Mouse (Mus musculus) heart, embryonic 14.5 days (tissue): ENCODE measurements at regions not wholly inside any gene's neighbourhood (a gene's known extent, or its start where the extent isn't known, plus 50 kb on each side); places are given as distances from the start of the nearest gene placed in this dataset.

Experiments used
- ATAC-seq: fragments of 200-750 bp; cut with Nextera tagmentation; 2 replicates; pipeline ENCODE4 v1.8.0; 2017; ENCODE audit warnings: low read depth, moderate TSS enrichment; ENCODE audit not compliant: insufficient number of reproducible peaks, insufficient read depth, low FRiP score
- H3K27ac ChIP-seq, 2 experiments: fragments of 200-500 bp in 1 of 2; fragments of 300-500 bp in 1 of 2; sonication (generic) in 1 of 2; replicated peaks in 1 of 2; 2 replicates each; pipeline ENCODE4 v1.5.1; 2012 to 2014; ENCODE audit warnings: low read depth in 2 of 2, low read length in 2 of 2, control low read depth in 1 of 2, mild to moderate bottlenecking in 1 of 2, mixed read lengths in 1 of 2; ENCODE audit not compliant: control insufficient read depth in 1 of 2, insufficient read depth in 1 of 2
- H3K27me3 ChIP-seq: fragments of 300-500 bp; sonication (generic); 2 replicates; pipeline ENCODE4 v1.6.1; 2014; ENCODE audit warnings: mild to moderate bottlenecking, low read length, control low read depth; ENCODE audit not compliant: control insufficient read depth, insufficient read depth
- H3K36me3 ChIP-seq: fragments of 300-500 bp; sonication (generic); 2 replicates; pipeline ENCODE4 v1.6.1; 2014; ENCODE audit warnings: mild to moderate bottlenecking, control low read depth, low read length, mixed read lengths; ENCODE audit not compliant: control insufficient read depth, insufficient read depth
- H3K4me1 ChIP-seq, 2 experiments: fragments of 200-500 bp in 1 of 2; fragments of 300-500 bp in 1 of 2; sonication (generic) in 1 of 2; 2 replicates each; pipeline ENCODE4 v1.6.1; 2012 to 2014; ENCODE audit warnings: low read length in 2 of 2, control low read depth in 1 of 2, mixed read lengths in 1 of 2; ENCODE audit not compliant: control insufficient read depth in 2 of 2, insufficient read depth in 2 of 2
- H3K4me2 ChIP-seq: fragments of 300-500 bp; sonication (generic); 2 replicates; pipeline ENCODE4 v1.6.1; 2014; ENCODE audit warnings: mild to moderate bottlenecking, low read length
- H3K4me3 ChIP-seq, 2 experiments: fragments of 200-500 bp in 1 of 2; fragments of 300-500 bp in 1 of 2; sonication (generic) in 1 of 2; 2 replicates each; pipeline ENCODE4 v1.5.1; 2012 to 2014; ENCODE audit warnings: low read length in 2 of 2, mild to moderate bottlenecking in 2 of 2, control low read depth in 1 of 2, low read depth in 1 of 2, moderate library complexity in 1 of 2; ENCODE audit not compliant: control insufficient read depth in 1 of 2, insufficient read depth in 1 of 2
- H3K9ac ChIP-seq: fragments of 300-500 bp; sonication (generic); 2 replicates; pipeline ENCODE4 v1.6.1; 2014; ENCODE audit warnings: mild to moderate bottlenecking, low read length
- H3K9me3 ChIP-seq: fragments of 300-500 bp; sonication (generic); 2 replicates; pipeline ENCODE4 v1.6.1; 2016; ENCODE audit warnings: low read length, control low read depth; ENCODE audit not compliant: control insufficient read depth
- WGBS: fragments of 180-500 bp; shearing (Covaris S2); extraction: QIAGEN DNeasy Blood & Tissue Kit; methylation state at CpG from one replicate; pipeline ENCODE4 v1.1.7; 2014; 5-methylcytosine and 5-hydroxymethylcytosine counted together

DNA sequence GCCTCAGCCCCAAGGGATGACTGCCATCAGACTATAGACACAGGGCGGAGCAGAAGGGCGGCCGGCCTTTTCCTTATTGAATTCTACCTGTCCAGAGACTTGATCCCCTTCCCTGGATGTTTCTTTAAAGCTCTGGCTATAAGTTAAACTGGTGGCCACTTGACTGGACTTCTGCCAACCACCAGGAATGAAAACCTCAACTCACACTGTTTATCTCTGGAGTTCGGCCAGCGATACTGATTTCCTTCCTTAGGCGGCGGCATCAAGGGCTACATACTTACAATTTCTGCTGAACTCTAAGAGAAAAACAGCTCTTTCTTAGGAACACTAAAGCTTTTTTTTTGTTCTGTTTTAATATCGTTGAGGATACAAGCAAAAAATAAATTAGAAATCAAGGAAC lies 104.9 kb upstream of the Tsc22d2 start:
- Histone ChIP-seq H3K9me3 (no peaks in the 10 kb centered on the region), H3K27me3 (no peaks in the 10 kb centered on the region), H3K36me3 (no peaks in the 10 kb centered on the region), H3K27ac (no peak overlapping the region), H3K4me1 (peaks cover 13 to 27% of the 10 kb centered on the region in 2 experiments), H3K9ac (peak overlapping the region; percentile 1; the same call in 1 of the 2 replicates), H3K4me2 (peak overlapping the region; percentile 34; the same call in 1 of the 2 replicates), H3K4me3 (no peak overlapping the region)
- 27% methylated on average over 8 of the region's 8 CpGs for WGBS
- ATAC-seq: no peak

DNA sequence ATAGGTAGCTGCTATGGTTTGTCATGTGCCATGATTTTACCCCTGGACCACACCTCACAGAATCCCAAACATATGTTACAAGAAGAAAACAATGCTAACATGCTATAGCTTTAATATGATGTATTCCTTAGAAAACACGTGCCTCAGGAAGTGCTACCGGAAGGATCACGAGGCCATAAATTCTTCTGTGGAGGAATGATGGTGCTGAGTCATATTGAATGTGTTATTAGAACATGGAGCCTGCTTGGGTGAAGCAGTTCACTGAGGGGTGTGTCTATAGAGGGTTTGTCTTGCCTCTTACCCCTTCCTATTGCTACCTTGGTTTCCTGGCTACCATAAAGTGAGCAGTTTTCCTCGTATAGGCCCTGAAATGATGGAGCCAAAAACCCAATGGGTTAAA lies 104.1 kb upstream of the Tsc22d2 start:
- Histone ChIP-seq H3K9ac (no peak overlapping the region), H3K36me3 (no peaks in the 10 kb centered on the region), H3K4me2 (no peak overlapping the region), H3K9me3 (no peaks in the 10 kb centered on the region), H3K4me1 (peaks cover 19 to 33% of the 10 kb centered on the region in 2 experiments), H3K27ac (no peak overlapping the region), H3K4me3 (no peak overlapping the region), H3K27me3 (no peaks in the 10 kb centered on the region)
- WGBS: 75% methylated on average over 4 of the region's 4 CpGs
- no peak for ATAC-seq

DNA sequence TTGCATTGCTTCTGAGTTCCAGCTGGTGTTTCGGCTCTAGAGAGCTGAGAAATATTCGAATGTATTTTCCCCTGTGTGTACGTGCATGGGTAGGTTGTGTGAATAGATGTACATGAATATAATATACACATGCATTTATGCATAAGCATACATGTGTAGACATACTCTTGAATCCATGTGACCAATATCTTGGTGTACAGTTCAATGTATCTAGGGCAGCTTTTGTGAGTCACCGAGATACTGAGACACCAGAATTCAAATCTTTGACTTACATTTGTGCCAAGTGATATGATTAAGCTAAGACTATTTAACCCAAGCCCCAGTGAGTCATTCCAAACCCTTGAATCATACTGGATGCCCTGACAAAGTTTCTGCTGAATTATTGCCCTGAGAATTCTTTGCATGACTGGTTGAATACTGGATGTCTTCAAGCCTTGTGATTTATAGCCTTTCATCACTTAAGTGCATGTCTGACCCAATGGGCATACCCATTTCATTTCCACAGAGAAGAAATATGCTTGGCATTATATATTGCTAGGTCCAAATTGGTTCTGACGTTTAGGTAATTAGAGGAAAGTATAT lies 103.3 kb upstream of the Tsc22d2 start:
- no peak for ATAC-seq
- 82% methylated on average over 5 of the region's 5 CpGs for WGBS
- no peak overlapping the region for H3K27ac ChIP-seq
- H3K4me1 ChIP-seq: peaks cover 19 to 33% of the 10 kb centered on the region in 2 experiments
- H3K4me2 ChIP-seq: no peak overlapping the region
- no peak overlapping the region for H3K4me3 ChIP-seq
- H3K9ac ChIP-seq: no peak overlapping the region
- H3K36me3 ChIP-seq: no peaks in the 10 kb centered on the region
- H3K27me3 ChIP-seq: no peaks in the 10 kb centered on the region
- H3K9me3 ChIP-seq: no peaks in the 10 kb centered on the region

DNA sequence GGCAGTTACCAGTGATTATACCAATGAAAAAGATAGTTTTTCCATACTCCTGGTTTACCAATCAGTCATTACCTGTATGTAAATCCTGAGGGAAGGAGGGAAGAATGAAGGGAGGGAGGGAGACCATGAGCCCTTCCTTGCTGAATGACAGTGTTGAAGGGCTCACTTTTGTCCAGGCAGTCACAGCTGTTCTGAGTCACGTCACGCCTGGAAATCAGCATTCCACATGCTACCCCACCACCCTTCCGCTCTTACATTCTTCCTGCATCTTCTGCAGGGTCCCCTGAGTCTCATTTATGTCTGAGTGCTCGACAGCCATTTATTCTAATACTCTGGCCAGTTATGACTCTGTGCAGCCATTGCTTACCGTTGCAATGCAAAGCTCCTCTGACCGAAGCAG lies 101.9 kb upstream of the Tsc22d2 start:
- Histone ChIP-seq H3K4me3 (no peak overlapping the region), H3K9ac (no peak overlapping the region), H3K9me3 (no peaks in the 10 kb centered on the region), H3K4me2 (no peak overlapping the region), H3K36me3 (no peaks in the 10 kb centered on the region), H3K27me3 (no peaks in the 10 kb centered on the region), H3K27ac (peak overlapping the region in 1 of 2 experiments; percentile 23; a peak in 1 of 4 replicates), H3K4me1 (peaks cover 19 to 33% of the 10 kb centered on the region in 2 experiments)
- no peak for ATAC-seq
- WGBS: 51% methylated on average over 6 of the region's 6 CpGs

DNA sequence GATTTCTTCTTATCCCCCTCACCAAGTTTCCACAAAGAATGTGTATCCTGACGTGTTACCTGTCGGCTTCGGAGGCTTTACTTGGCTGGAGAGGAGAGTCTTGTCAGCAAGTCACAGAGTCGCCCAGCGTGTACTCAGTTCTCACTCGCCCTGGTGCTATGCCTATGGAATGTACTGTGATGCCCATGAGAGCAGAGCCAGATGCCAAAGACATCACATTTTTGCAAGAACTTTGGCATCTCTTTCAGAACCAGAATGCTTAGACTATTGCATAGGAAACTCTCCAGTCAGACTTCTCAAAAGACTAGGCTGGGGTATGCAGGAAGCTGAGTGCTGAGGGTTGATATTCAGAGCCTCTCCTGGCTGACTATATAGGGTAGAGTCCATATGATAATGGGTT lies 99.3 kb upstream of the Tsc22d2 start:
- Histone ChIP-seq H3K27ac (no peak overlapping the region), H3K4me1 (peaks cover 14 to 20% of the 10 kb centered on the region in 2 experiments), H3K27me3 (no peaks in the 10 kb centered on the region), H3K36me3 (no peaks in the 10 kb centered on the region), H3K4me2 (no peak overlapping the region), H3K4me3 (no peak overlapping the region), H3K9me3 (no peaks in the 10 kb centered on the region), H3K9ac (no peak overlapping the region)
- no peak for ATAC-seq
- WGBS: 42% methylated on average over 6 of the region's 6 CpGs

DNA sequence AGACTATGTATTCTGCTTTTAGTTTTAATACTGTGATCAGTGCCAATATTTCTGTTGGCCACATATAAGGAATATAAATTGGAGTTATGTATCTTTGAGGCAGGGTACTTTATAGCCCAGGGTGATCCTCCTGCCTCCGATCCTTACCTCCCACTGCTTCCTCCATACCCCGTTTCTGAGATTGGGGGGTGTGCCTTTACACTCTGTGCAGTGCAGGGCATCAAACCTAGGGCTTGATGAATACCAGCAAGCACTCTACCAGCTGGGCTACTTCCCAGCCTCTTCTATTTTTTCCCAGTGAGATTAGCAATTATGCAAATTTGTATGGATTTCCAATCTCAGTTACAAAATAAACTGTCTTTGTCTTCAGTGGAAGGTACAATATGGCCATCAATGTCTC lies 97.3 kb upstream of the Tsc22d2 start:
- no peak overlapping the region for H3K4me3 ChIP-seq
- no peaks in the 10 kb centered on the region for H3K27me3 ChIP-seq
- no peak for ATAC-seq
- H3K36me3 ChIP-seq: no peaks in the 10 kb centered on the region
- no peaks in the 10 kb centered on the region for H3K9me3 ChIP-seq
- H3K4me2 ChIP-seq: no peak overlapping the region
- H3K9ac ChIP-seq: no peak overlapping the region
- H3K27ac ChIP-seq: no peak overlapping the region
- H3K4me1 ChIP-seq: peaks cover 12 to 15% of the 10 kb centered on the region in 2 experiments; a peak in 3 of 4 replicates
- WGBS: 61% methylated on average over 2 of the region's 2 CpGs

DNA sequence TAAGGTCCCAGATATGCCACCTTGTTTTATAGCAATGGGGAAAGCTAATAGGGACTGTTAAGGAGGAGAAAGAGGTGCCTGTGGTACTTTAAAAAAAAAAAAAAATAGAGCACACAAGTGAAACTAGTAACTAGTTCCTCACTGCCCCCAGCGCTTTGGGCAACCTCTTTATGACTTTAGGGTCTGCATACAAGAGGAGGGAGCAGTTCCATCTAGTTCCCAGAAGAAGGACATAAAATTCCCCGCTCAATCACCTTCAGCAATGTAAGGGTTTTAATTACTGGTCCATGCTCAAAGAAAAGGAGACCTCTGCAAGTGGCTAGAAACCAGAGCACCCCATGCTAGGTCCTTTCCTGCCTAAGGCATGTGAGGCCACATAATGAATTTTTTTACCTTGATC lies 95.8 kb upstream of the Tsc22d2 start:
- ATAC-seq: no peak
- Histone ChIP-seq H3K9me3 (no peaks in the 10 kb centered on the region), H3K4me3 (no peak overlapping the region), H3K9ac (no peak overlapping the region), H3K4me2 (no peak overlapping the region), H3K27ac (no peak overlapping the region), H3K36me3 (no peaks in the 10 kb centered on the region), H3K27me3 (no peaks in the 10 kb centered on the region), H3K4me1 (peaks cover 6 to 11% of the 10 kb centered on the region in 2 experiments; a peak in 3 of 4 replicates)
- WGBS: 77% methylated on average over 2 of the region's 2 CpGs

DNA sequence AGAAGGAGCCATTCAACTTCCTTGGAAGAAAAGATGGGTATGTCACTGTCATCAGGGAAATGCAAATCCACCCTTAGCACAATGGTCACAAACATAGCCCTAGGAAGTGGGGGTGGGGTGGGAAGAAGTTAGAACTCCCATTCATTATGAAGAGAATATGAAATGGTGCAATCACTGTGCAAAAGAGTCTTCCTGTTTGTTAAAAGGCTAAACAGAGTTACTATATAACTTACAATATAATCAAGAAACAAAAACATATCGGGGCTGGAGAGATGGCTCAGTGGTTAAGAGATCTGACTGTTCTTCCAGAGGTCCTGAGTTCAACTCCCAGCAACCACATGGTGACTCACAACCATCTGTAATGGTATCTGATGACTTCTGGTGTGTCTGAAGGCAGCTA lies 95.1 kb upstream of the Tsc22d2 start:
- 69% methylated on average over 1 of the region's 1 CpGs for WGBS
- Histone ChIP-seq H3K4me3 (no peak overlapping the region), H3K4me2 (no peak overlapping the region), H3K9me3 (no peaks in the 10 kb centered on the region), H3K27ac (no peak overlapping the region), H3K4me1 (peaks cover 6 to 11% of the 10 kb centered on the region in 2 experiments; a peak in 3 of 4 replicates), H3K27me3 (no peaks in the 10 kb centered on the region), H3K9ac (no peak overlapping the region), H3K36me3 (no peaks in the 10 kb centered on the region)
- ATAC-seq: no peak
